Mouse (Mus musculus): ENCODE measurements around the gene Ssr1.

- TF ChIP-seq EP300 (IDR thresholded peaks at IDR 0.05; ENCODE audit: low read depth) (no peak), CTCF (IDR thresholded peaks at IDR 0.05; ENCODE audit: low read depth) (no peak)
Measured at GRCm38 (mm10) chr13:37992638-37993371, 1.2 kb downstream of the Ssr1 start.

Data from heart, postnatal 0 days (tissue).